Mouse (Mus musculus) right cerebral cortex, postnatal 10 days (tissue): ENCODE data around the gene Magi1.

ENCODE experiments used
- DNase-seq, 2 experiments: peaks; one replicate each; pipeline ENCODE4 v3.0.0; 2021; ENCODE audit warnings: low spot score in 2 of 2

Gene Magi1

DNA sequence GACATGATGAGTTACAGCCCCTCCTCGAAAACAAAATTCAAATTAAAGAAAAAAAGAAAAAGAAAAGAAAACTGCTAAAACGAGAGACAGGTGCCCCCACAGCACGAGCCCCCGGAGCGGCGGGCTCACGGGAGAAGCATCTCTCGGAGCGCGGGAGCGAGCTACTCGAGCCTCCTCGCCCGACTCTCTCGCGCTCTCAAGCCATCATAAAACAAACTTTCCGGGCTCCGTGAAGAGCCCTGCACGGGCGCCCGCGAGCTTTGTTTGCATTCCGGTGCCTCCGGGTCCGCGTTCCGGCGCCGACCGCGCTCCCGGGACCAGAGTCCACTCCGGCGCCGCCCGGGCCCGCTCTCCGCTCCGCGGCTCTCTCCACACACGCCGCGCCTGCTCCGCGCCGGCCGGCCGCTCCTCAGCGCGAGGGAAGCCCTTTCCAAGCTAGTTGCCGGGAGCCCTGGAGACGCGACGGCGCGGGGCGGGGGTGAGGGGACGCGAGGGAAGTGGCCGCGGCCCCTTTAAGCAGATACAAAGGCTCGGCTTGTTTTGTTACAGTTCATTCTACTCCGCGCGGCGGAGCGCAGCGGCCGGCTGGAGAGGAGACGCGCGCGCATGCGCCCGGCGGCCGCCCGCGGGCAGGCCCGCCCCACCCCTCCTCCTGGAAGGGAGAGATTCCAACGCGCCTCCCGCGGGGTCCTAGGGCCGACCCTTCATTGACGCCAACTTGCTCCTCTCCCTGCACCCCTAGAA is at the start of gene Magi1:
TSS of gene Magi1 (minus strand) at position 600 of the 744 bp plus-strand sequence.
- DNase-seq, result peak; percentile 95 to 96

DNA sequence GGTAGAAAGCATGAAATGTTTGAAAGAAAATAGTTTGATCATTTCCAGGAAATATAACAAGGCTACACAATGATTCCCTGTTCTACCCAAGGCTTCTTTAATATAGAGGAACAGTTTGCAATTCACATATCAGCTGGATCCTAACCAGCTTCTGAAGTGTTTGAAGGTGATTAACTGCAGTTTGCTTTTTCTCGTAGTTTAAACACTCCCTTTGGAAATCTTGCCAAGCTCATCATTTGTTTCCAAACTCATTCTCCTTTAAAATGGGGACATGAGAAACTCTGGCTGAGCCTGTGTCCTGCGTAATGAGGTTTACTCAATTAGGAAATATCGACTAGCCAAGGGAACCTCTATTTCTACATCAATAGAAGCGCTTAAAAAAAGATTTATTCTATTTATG is 43.4 kb upstream of the Magi1 start:
- DNase-seq, result no peak

- DNase-seq, result no peak
These were observed 33.2 kb upstream of the Magi1 start for GRCm38 (mm10) chr6:94316886-94317285.

DNA sequence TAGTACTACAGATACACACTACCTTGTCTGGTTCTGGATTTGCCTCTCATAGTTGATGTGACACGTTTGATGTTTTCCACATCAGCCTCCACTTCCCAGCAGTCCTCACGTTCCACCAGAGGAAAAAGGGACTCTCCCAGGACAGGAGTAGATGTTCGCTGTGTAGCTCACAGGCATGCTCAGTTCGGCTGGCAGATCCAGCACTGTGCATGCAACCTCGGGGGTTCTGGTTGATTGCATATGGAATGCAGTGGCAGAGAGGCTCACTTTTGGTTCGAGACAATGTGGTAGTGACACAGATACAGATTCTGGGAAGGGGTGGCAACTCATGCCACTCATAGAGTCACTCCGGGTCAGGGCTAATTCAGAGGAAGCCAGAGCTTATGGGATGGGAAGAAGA is 28.6 kb upstream of the Magi1 start:
- DNase-seq, result no peak

- DNase-seq, result peak; percentile 28 to 35
These were observed 24.8 kb upstream of the Magi1 start for GRCm38 (mm10) chr6:94308498-94308897.

GRCm38 (mm10) chr6:94303512-94303911 is 19.8 kb upstream of the Magi1 start:
- DNase-seq, result peak in 1 of 2 experiments; percentile 29

- no peak for DNase-seq
These were observed 18.1 kb upstream of the Magi1 start for GRCm38 (mm10) chr6:94301804-94302203.

DNA sequence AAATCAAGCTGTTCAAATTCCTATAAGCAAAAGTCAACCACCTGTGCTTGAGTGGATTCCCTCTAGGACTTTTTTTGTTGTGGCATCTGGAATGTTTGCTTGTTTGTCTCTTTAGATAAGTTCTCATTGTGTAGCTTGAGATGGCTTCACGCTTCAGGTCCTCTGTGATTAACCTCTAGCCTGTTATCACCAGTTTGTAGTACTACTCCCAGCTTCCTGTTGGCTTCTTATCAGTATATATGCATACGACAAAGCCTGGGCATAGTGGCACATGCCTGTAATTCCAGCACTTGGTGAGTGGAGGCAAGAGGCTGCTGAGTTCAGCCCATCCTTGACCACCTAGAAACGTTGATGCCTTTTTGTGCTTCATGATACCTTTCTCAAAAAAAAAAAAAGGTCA is 16.8 kb upstream of the Magi1 start:
- DNase-seq, result no peak

GRCm38 (mm10) chr6:94287387-94287786 is 3.7 kb upstream of the Magi1 start:
- DNase-seq, result no peak

DNA sequence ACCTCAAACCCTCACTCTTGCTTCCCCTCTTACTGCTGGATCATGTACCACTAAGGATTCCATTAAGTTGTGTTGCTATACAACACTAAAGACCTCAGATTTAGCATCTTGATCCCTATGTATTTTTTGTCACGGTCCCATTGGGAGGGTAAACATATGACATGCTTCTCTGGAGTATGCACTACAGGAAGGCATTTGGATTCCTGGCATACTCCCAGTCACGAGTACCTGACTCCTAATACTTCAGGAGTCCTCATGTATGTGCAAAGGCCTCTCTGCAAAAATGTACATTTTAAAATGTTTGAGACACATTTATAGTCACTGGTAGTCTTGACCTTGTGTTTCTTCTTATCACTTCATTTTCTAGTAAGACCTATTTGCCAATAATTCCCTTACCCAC is 2.8 kb upstream of the Magi1 start:
- no peak for DNase-seq

- DNase-seq, result peak in 1 of 2 experiments; percentile 30
These were observed 540 bp upstream of the Magi1 start for GRCm38 (mm10) chr6:94284089-94284825.

DNA sequence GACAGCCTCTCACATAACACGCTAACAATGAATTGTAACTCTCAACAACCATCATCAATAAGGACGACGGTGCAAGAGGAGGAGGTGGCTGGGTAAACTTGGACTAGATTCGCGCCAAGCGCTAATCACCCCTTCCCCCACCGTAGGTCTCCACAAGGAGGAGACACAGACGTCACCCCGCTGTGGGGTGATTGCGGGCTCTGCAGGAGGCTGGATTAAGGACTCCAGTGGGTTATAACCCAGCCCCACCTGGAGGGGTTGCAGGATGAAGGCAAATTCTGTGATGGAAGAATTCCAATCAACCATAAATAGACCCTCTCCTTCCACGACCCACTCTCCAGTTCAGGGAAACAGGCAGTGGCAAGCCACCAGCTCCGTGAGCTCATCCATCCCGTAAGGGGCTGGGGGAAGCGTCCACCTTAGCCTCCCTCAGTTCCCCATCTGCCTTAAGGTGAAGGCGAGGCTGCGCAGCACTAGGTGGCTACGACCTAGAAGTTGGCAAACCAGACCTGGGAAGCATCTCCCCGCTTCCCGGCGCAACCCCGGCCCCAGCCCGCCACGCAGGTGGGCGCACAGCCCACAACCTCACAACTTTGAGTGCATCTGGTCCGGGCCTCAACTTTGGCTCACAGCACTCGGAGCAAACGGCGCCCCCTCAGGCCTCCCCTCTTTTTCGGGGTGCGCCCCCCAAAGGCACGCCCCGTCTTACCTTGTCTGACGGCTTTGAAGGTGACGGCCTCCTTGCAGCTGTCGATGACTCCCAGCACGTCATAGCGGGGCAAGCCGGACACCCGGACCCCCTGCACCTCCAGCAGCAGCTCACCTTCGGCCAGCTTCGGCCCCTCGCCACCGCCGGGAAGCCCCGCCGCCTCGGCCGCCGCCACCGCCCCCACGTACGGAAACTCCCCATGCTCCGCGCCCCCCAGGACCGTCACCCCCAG is 1.1 kb downstream of the Magi1 start:
- peak; percentile 48 to 49 for DNase-seq

- DNase-seq, result peak in 1 of 2 experiments; percentile 48
These were observed 2.0 kb downstream of the Magi1 start for GRCm38 (mm10) chr6:94281606-94282280.

- no peak for DNase-seq
These were observed 9.8 kb downstream of the Magi1 start for GRCm38 (mm10) chr6:94273941-94274340.

- DNase-seq, result no peak
These were observed 13.7 kb downstream of the Magi1 start for GRCm38 (mm10) chr6:94270001-94270400.

DNA sequence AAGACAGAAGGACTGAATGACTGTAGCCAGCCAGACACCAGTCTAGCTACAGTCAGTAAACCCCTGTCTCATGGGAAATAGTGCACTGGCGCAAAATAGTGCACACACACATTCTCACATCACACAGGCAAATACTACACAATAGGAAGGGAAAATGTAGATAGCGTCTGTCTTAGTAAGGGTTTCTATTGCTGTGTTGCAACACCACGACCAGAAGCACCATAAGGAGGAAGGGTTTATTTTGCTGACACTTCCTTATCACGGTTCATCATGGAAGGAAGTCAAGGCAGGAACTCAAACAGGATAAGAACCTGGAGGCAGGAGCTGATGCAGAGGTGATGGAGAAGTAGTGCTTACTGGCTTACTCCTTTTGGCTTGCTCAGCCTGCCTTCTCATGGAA is 14.5 kb downstream of the Magi1 start:
- DNase-seq, result no peak

DNA sequence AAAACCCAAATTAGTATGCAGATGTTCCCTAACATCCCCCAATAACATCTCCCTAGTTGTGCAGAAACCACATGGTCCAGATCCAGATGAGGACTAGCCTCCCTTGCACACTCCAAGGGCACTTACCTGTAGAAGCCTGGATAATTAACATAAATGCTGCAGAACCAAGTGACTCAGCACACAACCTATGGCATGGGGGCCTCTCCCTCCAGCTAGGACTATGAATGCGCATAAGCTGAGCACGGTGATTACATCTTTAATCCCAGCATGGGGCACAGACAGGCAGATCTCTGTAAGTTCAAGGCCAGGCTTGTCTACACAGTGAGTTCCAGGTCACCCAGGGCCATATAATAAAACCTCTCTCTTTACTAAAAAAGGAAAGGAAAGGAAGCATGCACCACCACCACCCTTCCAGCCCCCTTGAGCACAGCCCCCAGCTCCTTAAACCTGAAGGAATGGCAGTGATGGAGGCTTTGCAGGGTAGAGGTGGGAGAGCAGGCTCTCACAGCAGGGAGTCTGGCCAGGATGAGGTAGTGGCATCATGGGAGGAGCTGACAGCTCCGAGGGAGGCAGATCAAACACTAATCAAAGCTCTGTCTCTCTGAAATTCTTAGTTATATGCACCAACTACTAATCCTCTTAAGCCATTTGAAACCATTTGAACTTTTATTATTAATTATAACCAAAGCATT is 18.3 kb downstream of the Magi1 start:
- no peak for DNase-seq

GRCm38 (mm10) chr6:94264183-94264941 is 19.4 kb downstream of the Magi1 start:
- DNase-seq, result no peak

DNA sequence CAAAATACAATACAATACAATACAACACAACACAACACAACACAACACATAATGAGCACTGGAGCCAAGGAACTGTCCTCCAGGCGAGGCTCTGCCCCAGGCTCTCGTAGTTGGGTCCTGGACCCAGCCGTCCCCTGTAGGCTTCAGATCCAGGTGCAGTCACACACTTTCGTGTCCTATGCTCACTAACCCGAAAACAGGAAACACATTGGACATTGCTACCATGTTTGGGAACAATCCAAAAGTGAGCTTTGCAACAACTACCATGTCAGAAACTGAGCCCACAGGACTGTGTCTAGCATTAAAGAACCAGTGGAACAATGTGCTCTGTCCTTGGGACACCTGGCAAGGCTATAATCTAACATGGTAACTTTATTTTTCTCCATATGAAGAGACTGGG is 22.9 kb downstream of the Magi1 start:
- DNase-seq, result no peak

DNA sequence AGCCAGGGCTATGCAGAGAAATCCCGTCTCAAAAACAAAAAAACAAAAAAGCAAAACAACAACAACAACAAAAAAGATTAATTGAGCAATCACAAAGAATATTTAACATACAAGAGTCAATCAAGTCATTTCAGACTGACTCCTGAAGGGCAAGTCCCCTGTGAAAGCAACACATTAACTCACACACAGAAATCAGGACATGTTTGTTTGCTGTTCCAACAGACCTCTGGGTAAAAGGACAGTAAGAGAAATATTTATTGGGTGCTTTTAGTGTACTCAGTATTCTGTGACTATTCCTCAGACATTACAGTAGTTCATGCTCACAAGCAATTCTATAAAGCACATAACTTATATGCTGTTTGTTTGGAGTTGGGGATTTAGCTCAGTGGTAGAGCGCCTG is 23.7 kb downstream of the Magi1 start:
- DNase-seq, result no peak
